Mouse (Mus musculus): Measurements from ENCODE around the gene Tnrc6b. TPM values are rescaled to one million over a fixed set of nuclear protein-coding genes. Genes with fewer than 3 reads are reported as not detected.

The Tnrc6b gene
- total RNA-seq, 1 experiment, result 37.0 TPM

DNA sequence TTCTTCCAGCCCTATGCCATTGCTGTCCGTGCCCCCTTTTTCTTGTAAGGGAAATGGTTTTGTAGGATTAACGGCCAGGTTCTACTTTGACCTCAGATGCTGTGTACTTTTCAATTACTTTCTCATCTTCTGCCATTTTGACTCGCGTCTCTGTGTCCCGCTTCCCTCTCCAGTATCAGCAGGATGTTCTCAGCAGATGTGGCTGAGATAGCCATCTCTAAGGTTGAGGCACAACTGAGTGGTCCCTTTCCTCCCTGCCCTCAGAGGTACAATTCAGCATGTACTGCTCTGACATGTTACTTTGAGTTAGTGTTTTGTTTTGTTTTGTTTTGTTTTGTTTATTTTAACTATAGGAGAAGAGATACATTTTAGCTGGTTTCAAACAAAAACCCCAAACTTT, 223.7 kb downstream of the Tnrc6b start:
- DNase-seq (ENCODE audit: low read depth, low spot score), result no peak
- TF ChIP-seq CHD2 (IDR thresholded peaks at IDR 0.05; ENCODE audit: low read depth, low read length) (no peak), MAFK (IDR thresholded peaks at IDR 0.05; ENCODE audit: insufficient read depth, low read depth, low read length) (no peak), ZNF384 (IDR thresholded peaks at IDR 0.05; ENCODE audit: low read depth, low read length) (no peak), ZC3H11A (IDR thresholded peaks at IDR 0.05; ENCODE audit: borderline replicate concordance, low read depth, low read length) (no peak), HCFC1 (IDR thresholded peaks at IDR 0.05; ENCODE audit: borderline replicate concordance, insufficient read depth, low read length) (no peak)
- Histone ChIP-seq H3K9ac (ENCODE audit: insufficient read depth, low read depth, low read length, poor library complexity, severe bottlenecking) (no peak overlapping the region), H3K4me1 (ENCODE audit: control insufficient read depth in 2 of 2, insufficient read depth in 2 of 2, low read length in 2 of 2, poor library complexity in 1 of 2) (peaks cover 8 to 30% of the 10 kb centered on the region in 2 experiments; a peak in 3 of 4 replicates), H3K9me3 (ENCODE audit: control insufficient read depth, insufficient read depth, low read depth, low read length) (no peaks in the 10 kb centered on the region), H3K4me3 (ENCODE audit: insufficient read depth in 1 of 2, low read depth in 1 of 2, low read length in 2 of 2, poor library complexity in 1 of 2, severe bottlenecking in 1 of 2) (no peak overlapping the region), H3K27ac (ENCODE audit: insufficient read depth, low read depth, low read length, poor library complexity, severe bottlenecking) (no peak overlapping the region), H3K36me3 (ENCODE audit: control insufficient read depth, insufficient read depth, low read length, poor library complexity, severe bottlenecking) (peaks cover 4% of the 10 kb centered on the region; the same call in 1 of the 2 replicates)
- in situ Hi-C loops (cut with MboI; ENCODE audit: low sequenced_read_pairs in 2 of 2, unreplicated experiment in 2 of 2), result no loop called here

DNA sequence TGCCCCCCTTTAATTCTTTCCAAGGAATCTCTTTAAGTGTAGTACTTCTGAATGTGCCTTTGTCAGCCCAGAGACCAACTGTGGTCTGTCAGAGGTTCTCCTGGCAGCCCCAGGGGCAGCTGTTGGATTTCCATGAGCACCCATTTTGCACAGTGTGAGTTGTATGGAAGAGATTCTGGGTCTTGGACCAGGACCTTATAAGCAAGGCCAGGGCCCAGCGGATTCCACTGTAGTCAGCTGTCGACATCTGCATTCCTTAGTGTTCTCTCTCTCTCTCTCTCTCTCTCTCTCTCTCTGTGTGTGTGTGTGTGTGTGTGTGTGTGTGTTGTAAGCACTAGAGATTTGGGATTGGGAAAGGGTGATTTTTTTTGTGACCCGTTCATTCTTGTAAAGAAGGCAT, 225.6 kb downstream of the Tnrc6b start:
- in situ Hi-C loops (cut with MboI; ENCODE audit: low sequenced_read_pairs in 2 of 2, unreplicated experiment in 2 of 2), result no loop called here
- Histone ChIP-seq H3K27ac (ENCODE audit: insufficient read depth, low read depth, low read length, poor library complexity, severe bottlenecking) (no peak overlapping the region), H3K9ac (ENCODE audit: insufficient read depth, low read depth, low read length, poor library complexity, severe bottlenecking) (no peak overlapping the region), H3K36me3 (ENCODE audit: control insufficient read depth, insufficient read depth, low read length, poor library complexity, severe bottlenecking) (peaks cover 4% of the 10 kb centered on the region; the same call in 1 of the 2 replicates), H3K4me3 (ENCODE audit: insufficient read depth in 1 of 2, low read depth in 1 of 2, low read length in 2 of 2, poor library complexity in 1 of 2, severe bottlenecking in 1 of 2) (no peak overlapping the region), H3K4me1 (ENCODE audit: control insufficient read depth in 2 of 2, insufficient read depth in 2 of 2, low read length in 2 of 2, poor library complexity in 1 of 2) (peaks cover 8 to 27% of the 10 kb centered on the region in 2 experiments; a peak in 3 of 4 replicates), H3K9me3 (ENCODE audit: control insufficient read depth, insufficient read depth, low read depth, low read length) (no peaks in the 10 kb centered on the region)
- no peak for DNase-seq (ENCODE audit: low read depth, low spot score)
- TF ChIP-seq MAFK (IDR thresholded peaks at IDR 0.05; ENCODE audit: insufficient read depth, low read depth, low read length) (no peak), ZC3H11A (IDR thresholded peaks at IDR 0.05; ENCODE audit: borderline replicate concordance, low read depth, low read length) (no peak), ZNF384 (IDR thresholded peaks at IDR 0.05; ENCODE audit: low read depth, low read length) (no peak), CHD2 (IDR thresholded peaks at IDR 0.05; ENCODE audit: low read depth, low read length) (no peak), HCFC1 (IDR thresholded peaks at IDR 0.05; ENCODE audit: borderline replicate concordance, insufficient read depth, low read length) (no peak)

DNA sequence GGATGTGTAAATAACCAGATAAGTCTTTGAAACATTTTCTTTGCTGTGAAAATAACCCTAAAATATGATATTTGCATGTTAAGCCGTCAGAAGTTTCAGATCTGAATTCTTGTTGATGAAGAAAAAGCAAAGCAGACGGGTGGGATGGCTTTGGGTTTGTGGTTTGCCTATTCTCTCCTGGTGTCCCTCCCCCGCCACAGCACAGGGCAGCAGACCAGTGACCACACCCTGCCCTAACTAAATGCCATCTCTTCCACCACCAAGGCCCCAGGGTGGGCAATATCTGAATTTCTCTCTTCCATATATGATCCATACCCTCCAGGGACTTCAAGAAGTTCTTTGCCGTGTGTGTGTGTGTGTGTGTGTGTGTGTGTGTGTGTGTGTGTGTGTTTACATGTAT, 227.5 kb downstream of the Tnrc6b start:
- in situ Hi-C loops (cut with MboI; ENCODE audit: low sequenced_read_pairs in 2 of 2, unreplicated experiment in 2 of 2), result no loop called here
- no peaks in the 10 kb centered on the region; the same call in 1 of the 2 replicates for H3K36me3 ChIP-seq (ENCODE audit: control insufficient read depth, insufficient read depth, low read length, poor library complexity, severe bottlenecking)
- TF ChIP-seq CHD2 (IDR thresholded peaks at IDR 0.05; ENCODE audit: low read depth, low read length), result no peak
- TF ChIP-seq ZNF384 (IDR thresholded peaks at IDR 0.05; ENCODE audit: low read depth, low read length), result no peak
- TF ChIP-seq MAFK (IDR thresholded peaks at IDR 0.05; ENCODE audit: insufficient read depth, low read depth, low read length), result no peak

DNA sequence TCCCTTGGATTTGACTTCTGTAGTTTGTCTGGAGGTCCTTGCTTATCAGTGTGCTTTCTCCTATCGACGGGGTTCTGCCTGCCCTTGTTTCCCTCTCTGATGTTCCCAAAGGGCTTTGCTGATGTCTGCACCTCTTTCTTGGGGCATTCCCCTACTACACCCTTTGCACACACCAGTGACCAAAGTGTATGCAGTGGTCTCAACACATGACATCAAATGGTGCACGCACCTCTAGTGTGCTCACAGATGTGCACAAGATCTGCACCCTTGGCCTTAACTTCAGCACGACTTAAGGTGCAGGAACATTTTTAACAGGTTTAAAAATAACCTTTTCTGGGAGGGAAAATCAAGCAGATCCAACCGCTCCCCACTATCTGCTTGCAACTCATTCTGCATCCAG, 228.3 kb downstream of the Tnrc6b start:
- Histone ChIP-seq H3K9ac (ENCODE audit: insufficient read depth, low read depth, low read length, poor library complexity, severe bottlenecking) (no peak overlapping the region), H3K36me3 (ENCODE audit: control insufficient read depth, insufficient read depth, low read length, poor library complexity, severe bottlenecking) (no peaks in the 10 kb centered on the region; the same call in 1 of the 2 replicates), H3K4me1 (ENCODE audit: control insufficient read depth in 2 of 2, insufficient read depth in 2 of 2, low read length in 2 of 2, poor library complexity in 1 of 2) (peaks cover 8 to 27% of the 10 kb centered on the region in 2 experiments; a peak in 3 of 4 replicates), H3K9me3 (ENCODE audit: control insufficient read depth, insufficient read depth, low read depth, low read length) (no peaks in the 10 kb centered on the region), H3K4me3 (ENCODE audit: insufficient read depth in 1 of 2, low read depth in 1 of 2, low read length in 2 of 2, poor library complexity in 1 of 2, severe bottlenecking in 1 of 2) (no peak overlapping the region), H3K27ac (ENCODE audit: insufficient read depth, low read depth, low read length, poor library complexity, severe bottlenecking) (no peak overlapping the region)
- no peak for DNase-seq (ENCODE audit: low read depth, low spot score)
- in situ Hi-C loops (cut with MboI; ENCODE audit: low sequenced_read_pairs in 2 of 2, unreplicated experiment in 2 of 2), result no loop called here
- no peak for TF ChIP-seq HCFC1 (IDR thresholded peaks at IDR 0.05; ENCODE audit: borderline replicate concordance, insufficient read depth, low read length)
- TF ChIP-seq ZC3H11A (IDR thresholded peaks at IDR 0.05; ENCODE audit: borderline replicate concordance, low read depth, low read length), result no peak
- TF ChIP-seq CHD2 (IDR thresholded peaks at IDR 0.05; ENCODE audit: low read depth, low read length), result no peak
- TF ChIP-seq ZNF384 (IDR thresholded peaks at IDR 0.05; ENCODE audit: low read depth, low read length), result no peak
- no peak for TF ChIP-seq MAFK (IDR thresholded peaks at IDR 0.05; ENCODE audit: insufficient read depth, low read depth, low read length)

More for the DNA sequence above, 227.5 kb downstream of the Tnrc6b start:
- no peaks in the 10 kb centered on the region for H3K9me3 ChIP-seq (ENCODE audit: control insufficient read depth, insufficient read depth, low read depth, low read length)
- H3K4me1 ChIP-seq (ENCODE audit: control insufficient read depth in 2 of 2, insufficient read depth in 2 of 2, low read length in 2 of 2, poor library complexity in 1 of 2), result peaks cover 8 to 27% of the 10 kb centered on the region in 2 experiments; a peak in 3 of 4 replicates
- no peak overlapping the region for H3K4me3 ChIP-seq (ENCODE audit: insufficient read depth in 1 of 2, low read depth in 1 of 2, low read length in 2 of 2, poor library complexity in 1 of 2, severe bottlenecking in 1 of 2)
- DNase-seq (ENCODE audit: low read depth, low spot score), result no peak
- no peak overlapping the region for H3K9ac ChIP-seq (ENCODE audit: insufficient read depth, low read depth, low read length, poor library complexity, severe bottlenecking)
- no peak overlapping the region for H3K27ac ChIP-seq (ENCODE audit: insufficient read depth, low read depth, low read length, poor library complexity, severe bottlenecking)

Data from ES-E14 (cell line).